Mouse (Mus musculus) retina, postnatal 7 days (tissue): Measurements from ENCODE around the gene B3gnt7.

ENCODE experiments used
- DNase-seq: peaks from one replicate; pipeline ENCODE4 v3.0.0-alpha.2; 2012; ENCODE audit warnings: low read depth, low spot score

B3gnt7 gene

DNA sequence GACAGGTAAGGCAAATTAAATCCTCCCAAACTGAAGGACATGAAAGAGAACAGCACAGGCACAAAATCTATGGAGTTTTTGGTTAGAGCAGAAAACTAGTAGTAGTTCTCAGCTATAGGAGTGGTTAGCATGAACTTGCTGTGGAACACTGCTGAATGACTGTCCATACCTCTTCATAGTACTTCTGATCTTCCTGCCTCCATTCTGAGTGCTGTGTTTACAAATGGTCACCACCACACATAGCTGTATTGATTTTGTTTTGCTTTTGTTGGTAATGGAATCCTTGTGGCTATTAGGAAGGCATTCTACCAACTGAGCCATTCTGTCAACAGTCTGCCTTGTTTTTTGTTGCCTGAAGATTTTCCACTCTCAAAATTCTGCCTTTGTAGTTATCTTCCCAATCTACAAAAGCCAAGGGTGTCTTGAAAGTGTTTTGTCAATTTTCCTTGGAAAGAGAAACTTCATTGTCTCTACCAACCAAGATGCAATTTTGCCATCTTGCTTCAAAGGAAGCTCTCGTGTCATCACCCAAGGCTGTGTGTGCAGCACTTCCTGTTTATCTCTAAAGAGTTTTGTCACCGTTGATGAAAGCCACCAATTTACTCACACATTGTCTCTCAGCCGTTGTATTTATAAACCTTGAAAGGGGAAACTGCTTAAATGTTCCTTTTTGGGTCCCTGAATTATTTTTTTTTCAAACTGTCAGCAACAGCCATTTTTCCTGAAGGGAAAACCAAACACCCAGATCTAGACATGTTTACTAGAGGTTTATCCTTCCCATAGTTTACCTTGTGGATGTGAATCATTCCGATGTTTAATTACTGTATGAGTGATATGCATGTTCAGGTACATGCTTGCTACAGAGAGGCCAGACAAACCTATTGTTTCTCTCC lies 41.6 kb downstream of the B3gnt7 start:
- DNase-seq: no peak

DNA sequence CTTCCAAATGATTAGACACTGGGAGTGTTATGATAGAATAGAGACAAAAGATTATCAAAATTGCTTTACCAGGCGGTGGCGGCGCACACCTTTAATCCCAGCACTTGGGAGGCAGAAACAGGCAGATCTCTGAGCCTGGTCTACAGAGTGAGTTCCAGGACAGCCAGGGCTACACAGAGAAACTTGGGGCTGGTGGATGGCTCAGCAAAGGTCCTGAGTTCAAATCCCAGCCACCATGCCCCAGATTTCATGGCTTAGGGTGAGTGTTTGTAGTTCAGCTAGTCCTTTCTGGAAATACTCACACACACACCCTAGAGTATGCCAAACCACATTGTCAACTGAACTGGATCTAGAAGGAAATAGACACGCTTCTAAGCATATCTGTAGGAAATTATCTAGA lies 42.4 kb downstream of the B3gnt7 start:
- no peak for DNase-seq

DNA sequence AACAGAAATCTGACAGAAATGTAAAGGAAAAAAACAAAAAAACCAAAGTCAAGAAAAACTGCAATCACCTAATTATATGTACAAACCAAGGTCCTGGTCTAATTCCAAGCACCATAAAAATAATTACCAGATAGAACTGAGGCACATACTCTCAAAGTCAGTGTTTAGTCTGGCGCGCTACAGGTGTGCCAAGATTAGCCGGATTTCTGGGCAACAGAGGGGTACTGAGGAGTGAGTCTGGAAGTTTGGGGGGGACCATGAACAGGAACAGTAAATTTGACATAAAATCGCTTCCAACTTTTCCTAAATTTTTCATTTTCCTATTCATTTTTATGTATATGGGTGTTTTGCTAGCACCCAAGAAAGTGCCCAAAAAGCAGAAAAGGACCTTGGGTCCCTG lies 43.3 kb downstream of the B3gnt7 start:
- DNase-seq: no peak

DNA sequence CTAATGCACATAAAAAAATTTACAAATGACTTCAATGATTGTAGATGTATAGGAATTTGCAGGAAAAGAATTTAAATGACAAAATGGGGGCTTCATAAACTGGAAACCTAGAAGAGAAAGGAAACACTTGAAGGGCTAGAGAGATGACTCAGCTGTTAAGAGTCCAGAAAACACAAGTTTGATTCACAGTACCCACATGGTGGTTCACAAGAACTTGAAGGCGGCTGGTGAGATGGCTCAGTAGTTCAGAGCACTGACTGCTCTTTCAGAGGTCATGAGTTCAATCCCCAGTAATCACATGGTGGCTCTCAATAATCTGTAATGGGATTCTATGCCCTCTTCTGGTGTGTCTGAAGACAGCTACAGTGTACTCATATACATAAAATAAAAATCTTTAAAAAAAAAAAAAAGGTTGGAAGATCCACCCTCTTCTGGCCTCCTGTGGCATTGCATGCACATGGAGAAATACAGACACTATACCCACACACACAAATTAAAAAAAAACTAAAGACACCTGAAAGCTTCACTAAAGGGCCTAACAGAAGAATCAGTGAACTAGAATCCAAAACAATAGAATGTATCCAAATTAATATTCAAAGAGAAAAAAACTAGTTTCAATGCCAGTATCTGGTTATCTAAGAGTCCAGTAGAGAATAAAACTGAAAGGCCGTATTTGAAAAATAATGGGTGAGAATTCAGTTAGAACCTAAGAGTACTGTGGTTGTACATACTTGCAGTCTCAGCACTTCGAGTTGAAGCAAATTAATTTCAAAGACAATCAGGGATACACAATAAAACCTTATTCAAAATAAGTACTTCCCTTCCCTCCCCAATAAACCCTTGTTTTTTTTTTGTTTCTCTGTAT lies 44.5 kb downstream of the B3gnt7 start:
- no peak for DNase-seq

DNA sequence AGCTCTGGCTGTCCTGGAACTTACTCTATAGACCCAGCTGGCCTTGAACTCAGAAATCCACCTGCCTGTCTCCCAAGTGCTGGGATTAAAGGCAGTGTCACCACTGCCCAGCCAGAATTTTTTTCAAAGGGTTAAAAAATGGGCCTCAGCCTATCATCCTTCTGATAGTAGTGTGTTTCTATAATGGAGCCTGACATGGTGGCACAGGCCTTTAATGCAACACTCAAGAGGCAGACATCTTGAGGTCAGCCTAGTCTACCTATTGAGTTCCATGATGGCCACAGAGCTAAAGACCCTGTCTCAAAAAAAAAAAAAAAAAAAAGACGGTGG lies 45.0 kb downstream of the B3gnt7 start:
- no peak for DNase-seq

DNA sequence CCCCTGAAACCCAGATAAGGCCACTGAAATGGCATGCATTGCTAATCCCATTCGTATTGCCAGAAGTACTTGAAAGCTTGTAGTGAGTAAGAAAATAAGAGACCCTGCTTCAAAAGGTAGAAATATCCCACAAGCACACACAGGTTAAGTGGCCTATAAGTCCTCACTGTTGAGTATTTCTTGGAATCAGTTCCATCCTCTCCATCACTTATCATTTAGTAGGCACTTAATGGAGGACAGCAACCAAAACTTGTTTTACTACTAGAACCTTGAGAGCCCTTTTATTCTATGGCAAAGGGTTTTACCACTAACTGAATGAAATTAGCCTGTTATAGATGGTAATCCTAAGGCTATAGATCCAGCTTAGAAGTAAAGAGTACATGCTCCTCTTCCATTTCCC lies 45.5 kb downstream of the B3gnt7 start:
- DNase-seq: no peak

DNA sequence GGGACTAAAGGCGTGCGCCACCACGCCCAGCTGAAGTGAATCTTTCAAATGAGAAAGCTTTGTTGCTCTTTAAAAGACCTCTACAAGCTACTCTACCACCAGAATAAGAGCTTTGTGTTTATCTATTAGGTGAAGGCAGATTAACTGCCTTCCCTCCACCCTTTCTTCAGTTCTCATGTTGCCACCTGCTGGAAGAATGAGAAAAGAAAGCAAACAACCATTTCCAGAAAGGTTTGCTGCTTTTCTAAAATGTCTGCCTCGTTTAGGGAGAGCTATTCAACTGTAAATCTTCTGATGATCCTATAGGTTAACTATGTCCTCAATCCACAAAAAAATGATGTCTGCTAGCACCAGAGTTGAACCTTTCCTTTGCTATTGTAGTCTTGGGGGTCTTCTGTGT lies 46.2 kb downstream of the B3gnt7 start:
- DNase-seq: no peak

- DNase-seq: no peak
Measured at GRCm38 (mm10) chr1:86349201-86349600, 46.6 kb downstream of the B3gnt7 start.

- no peak for DNase-seq
Measured at GRCm38 (mm10) chr1:86349696-86350095, 47.1 kb downstream of the B3gnt7 start.

DNA sequence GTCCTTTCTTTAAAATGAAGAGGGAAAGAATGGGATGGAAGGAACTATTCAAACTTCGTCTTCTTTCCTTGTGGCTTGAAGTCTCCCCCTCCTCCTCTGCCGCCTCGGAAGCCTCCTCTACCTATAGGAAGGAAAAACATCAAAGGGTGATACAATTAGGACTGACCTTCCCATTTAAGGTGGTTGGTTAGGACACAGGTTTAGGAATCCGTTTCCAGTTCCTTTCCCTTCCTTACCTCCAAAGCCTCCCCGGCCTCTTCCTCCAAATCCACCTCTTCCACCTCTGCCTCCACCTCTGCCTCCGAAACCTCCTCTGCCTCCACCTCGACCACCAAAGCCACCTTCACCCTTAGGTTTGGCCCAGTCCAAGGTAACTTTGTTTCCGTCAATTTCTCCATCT lies 47.9 kb downstream of the B3gnt7 start:
- no peak for DNase-seq

- DNase-seq: no peak
Measured at GRCm38 (mm10) chr1:86354186-86354585, 51.6 kb downstream of the B3gnt7 start.
